Mouse (Mus musculus) erythroblast, embryonic 14.5 days (primary cell): ENCODE results near the gene Slc6a3.

Experiments
- GATA1 ChIP-seq: IDR thresholded peaks from 2 replicates; pipeline ENCODE4 v1.6.1; 2012; ENCODE audit warnings: low read length, inconsistent platforms, mixed read lengths
- TAL1 ChIP-seq: IDR thresholded peaks from 3 replicates; pipeline ENCODE4 v1.6.1; 2012; ENCODE audit warnings: low read length, inconsistent platforms, mixed read lengths

- TF ChIP-seq GATA1 (no peak), TAL1 (no peak)
Observed at GRCm38 (mm10) chr13:73502719-73503118, 33.8 kb upstream of the Slc6a3 start.
